Comparison of ENCODE assay signal across 23 mouse cellular contexts in the genomic region with DNA sequence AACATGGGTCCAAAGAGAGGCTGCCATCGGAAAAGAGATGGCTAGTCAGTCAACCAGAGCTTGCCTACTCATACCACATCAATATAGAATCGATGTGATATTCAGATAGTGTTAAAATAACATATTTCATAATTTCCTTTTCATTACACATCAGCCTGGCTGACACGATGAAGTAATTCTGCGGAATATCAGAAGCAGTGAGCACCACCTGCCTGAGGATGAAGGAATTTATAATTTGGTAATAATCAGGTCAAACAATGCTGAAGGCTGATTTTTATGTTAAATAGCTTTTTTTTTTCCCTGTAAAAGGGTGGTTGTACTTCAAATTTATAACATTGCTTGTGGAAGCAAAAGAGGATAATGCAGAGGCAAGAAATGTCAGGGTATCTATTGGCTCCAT.
"Had no signal": no experiment of that assay in that cellular context is flagged by ENCODE, and none has a peak within 500 bp of the region (broad histone marks: within the 10 kb centered on the region; RNA-seq: fewer than 3 reads in every experiment).

No protein-coding gene starts in this region.

- H3K4me1 ChIP-seq: heart, embryonic 15.5 days; hindbrain, embryonic 15.5 days; intestine, embryonic 15.5 days; limb, embryonic 12.5 days; liver, embryonic 13.5 days; liver, embryonic 15.5 days had no signal

- H3K36me3 ChIP-seq: heart, embryonic 13.5 days; heart, embryonic 15.5 days; hindbrain, embryonic 10.5 days; hindbrain, embryonic 12.5 days; hindbrain, embryonic 15.5 days; intestine, embryonic 15.5 days; limb, embryonic 10.5 days; limb, embryonic 12.5 days; liver, embryonic 13.5 days; liver, embryonic 15.5 days had no signal

- DNase-seq: gastrocnemius, adult 2 months; gastrocnemius, postnatal 10 days; gastrocnemius, postnatal 25 days; heart, adult 18-20 months; heart, postnatal 14 days; heart, postnatal 4 days; kidney, adult 18-20 months; kidney, adult 8-10 months; kidney, postnatal 10 days; kidney, postnatal 25 days; kidney, postnatal 4 days; liver; liver, embryonic 13.5 days had no signal

- H3K9ac ChIP-seq: heart, embryonic 13.5 days; heart, embryonic 15.5 days; hindbrain, embryonic 12.5 days; hindbrain, embryonic 15.5 days; intestine, embryonic 15.5 days; limb, embryonic 12.5 days; liver, embryonic 13.5 days; liver, embryonic 15.5 days had no signal

- H3K27me3 ChIP-seq: heart, embryonic 13.5 days; heart, embryonic 15.5 days; hindbrain, embryonic 12.5 days; hindbrain, embryonic 15.5 days; intestine, embryonic 15.5 days; limb, embryonic 12.5 days; liver, embryonic 13.5 days; liver, embryonic 15.5 days had no signal

- H3K4me3 ChIP-seq: gastrocnemius, adult 2 months; heart, embryonic 13.5 days; heart, embryonic 15.5 days; hindbrain, embryonic 10.5 days; hindbrain, embryonic 12.5 days; hindbrain, embryonic 15.5 days; intestine, embryonic 15.5 days; left cerebral cortex, adult 2 months; limb, embryonic 10.5 days; limb, embryonic 12.5 days; liver, embryonic 13.5 days; liver, embryonic 15.5 days had no signal

- H3K27ac ChIP-seq: gastrocnemius, adult 2 months; heart, embryonic 13.5 days; heart, embryonic 15.5 days; hindbrain, embryonic 10.5 days; hindbrain, embryonic 12.5 days; hindbrain, embryonic 15.5 days; intestine, embryonic 15.5 days; left cerebral cortex, adult 2 months; limb, embryonic 10.5 days; limb, embryonic 12.5 days; liver, embryonic 13.5 days; liver, embryonic 15.5 days had no signal
